ENCODE assay signal across 27 mouse cellular contexts in genomic region chr11:65773535-65773934, GRCm38 (mm10). TPM values are rescaled to one million over a fixed set of nuclear protein-coding genes. Genes with fewer than 3 reads are reported as not detected.
DNase-seq lines count a peak whose midpoint lies in the region; ATAC-seq and TF ChIP-seq lines count a peak whose summit lies in the region.
"Had no signal": no experiment of that assay in that cellular context is flagged by ENCODE, and none has a peak within 500 bp of the region (broad histone marks: within the 10 kb centered on the region; RNA-seq: fewer than 3 reads in every experiment).

No protein-coding gene starts in this region.

- peak overlapping the region; percentile 43 for H3K27ac ChIP-seq in lung, postnatal 0 days (ENCODE audit: low read length)
- peak overlapping the region; percentile 89 for H3K27ac ChIP-seq in liver, embryonic 15.5 days (replicated peaks)
- H3K27ac ChIP-seq in hindbrain, embryonic 12.5 days, result no peak overlapping the region
- H3K27ac ChIP-seq: embryonic facial prominence, embryonic 12.5 days; forebrain, embryonic 12.5 days; hindbrain, embryonic 10.5 days; hindbrain, postnatal 0 days; intestine, embryonic 15.5 days; limb, embryonic 10.5 days; limb, embryonic 15.5 days; lung, embryonic 15.5 days had no signal

- TF ChIP-seq CTCF in lung, postnatal 0 days (IDR thresholded peaks at IDR 0.05), result no peak

- 70% methylated on average over 2 of the region's 2 CpGs for WGBS in lung, postnatal 0 days
- WGBS in liver, embryonic 15.5 days (ENCODE audit: insufficient replicate concordance), result 25% methylated on average over 2 of the region's 2 CpGs
- 83% methylated on average over 2 of the region's 2 CpGs for WGBS in hindbrain, embryonic 12.5 days

- peaks cover 5% of the 10 kb centered on the region; the same call in 1 of the 2 replicates for H3K4me1 ChIP-seq in lung, postnatal 0 days (ENCODE audit: insufficient read depth, low read depth, low read length)
- H3K4me1 ChIP-seq in liver, embryonic 15.5 days (replicated peaks), result peaks cover 75% of the 10 kb centered on the region
- H3K4me1 ChIP-seq in hindbrain, embryonic 12.5 days, result peaks cover 9% of the 10 kb centered on the region; the same call in 1 of the 2 replicates
- H3K4me1 ChIP-seq: hindbrain, embryonic 10.5 days; limb, embryonic 10.5 days had no signal

- TF ChIP-seq EP300 in lung, postnatal 0 days (IDR thresholded peaks at IDR 0.05), result no peak

- no peak overlapping the region for H3K4me3 ChIP-seq in lung, postnatal 0 days (ENCODE audit: low read depth, low read length)
- H3K4me3 ChIP-seq in liver, embryonic 15.5 days (replicated peaks), result peak overlapping the region; percentile 36
- H3K4me3 ChIP-seq in hindbrain, embryonic 12.5 days, result no peak overlapping the region
- H3K4me3 ChIP-seq: embryonic facial prominence, embryonic 12.5 days; forebrain, embryonic 12.5 days; hindbrain, embryonic 10.5 days; intestine, embryonic 15.5 days; limb, embryonic 10.5 days; limb, embryonic 15.5 days; lung, embryonic 15.5 days had no signal

- no peaks in the 10 kb centered on the region for H3K36me3 ChIP-seq in lung, postnatal 0 days (ENCODE audit: insufficient read depth, low read length)
- H3K36me3 ChIP-seq in liver, embryonic 15.5 days (replicated peaks), result no peaks in the 10 kb centered on the region
- H3K36me3 ChIP-seq in hindbrain, embryonic 12.5 days, result no peaks in the 10 kb centered on the region
- H3K36me3 ChIP-seq: embryonic facial prominence, embryonic 12.5 days; forebrain, embryonic 12.5 days; hindbrain, embryonic 10.5 days; intestine, embryonic 15.5 days; limb, embryonic 10.5 days; limb, embryonic 15.5 days; lung, embryonic 15.5 days had no signal

- no peak overlapping the region for H3K4me2 ChIP-seq in lung, postnatal 0 days (replicated peaks; ENCODE audit: low read depth, low read length)
- peak overlapping the region; percentile 68 for H3K4me2 ChIP-seq in liver, embryonic 15.5 days
- H3K4me2 ChIP-seq in hindbrain, embryonic 12.5 days (replicated peaks), result no peak overlapping the region
- H3K4me2 ChIP-seq: embryonic facial prominence, embryonic 12.5 days; forebrain, embryonic 12.5 days; intestine, embryonic 15.5 days; limb, embryonic 15.5 days; lung, embryonic 15.5 days had no signal

- H3K9ac ChIP-seq in lung, postnatal 0 days (replicated peaks; ENCODE audit: low read depth), result no peak overlapping the region
- peak overlapping the region; percentile 45; the same call in 1 of the 2 replicates for H3K9ac ChIP-seq in liver, embryonic 15.5 days
- no peak overlapping the region for H3K9ac ChIP-seq in hindbrain, embryonic 12.5 days
- H3K9ac ChIP-seq: embryonic facial prominence, embryonic 12.5 days; forebrain, embryonic 12.5 days; intestine, embryonic 15.5 days; limb, embryonic 15.5 days; lung, embryonic 15.5 days had no signal

- H3K27me3 ChIP-seq in lung, postnatal 0 days (replicated peaks; ENCODE audit: insufficient read depth, low read length), result no peaks in the 10 kb centered on the region
- no peaks in the 10 kb centered on the region for H3K27me3 ChIP-seq in liver, embryonic 15.5 days
- no peaks in the 10 kb centered on the region for H3K27me3 ChIP-seq in hindbrain, embryonic 12.5 days
- H3K27me3 ChIP-seq: CH12.LX; embryonic facial prominence, embryonic 12.5 days; forebrain, embryonic 12.5 days; intestine, embryonic 15.5 days; limb, embryonic 15.5 days; lung, embryonic 15.5 days had no signal

- no peak for DNase-seq in lung, postnatal 0 days (ENCODE audit: low spot score)
- DNase-seq in lung, postnatal 4 days, result no peak
- DNase-seq in liver, result peak; percentile 24
- no peak for DNase-seq in right cerebral cortex, postnatal 14 days
- DNase-seq in left cerebral cortex, adult 18-20 months (ENCODE audit: low spot score in 2 of 2), result no peak
- DNase-seq: adrenal gland, adult 8-10 months; cerebellum, adult 8-10 months; cerebellum, postnatal 25 days; gastrocnemius, postnatal 10 days; heart, postnatal 14 days; kidney, adult 2 months; kidney, postnatal 36 days; layer of hippocampus, postnatal 36 days; right cerebral cortex, adult 18-20 months; right cerebral cortex, postnatal 4 days had no signal

- no peaks in the 10 kb centered on the region for H3K9me3 ChIP-seq in lung, postnatal 0 days (ENCODE audit: low read length)
- no peaks in the 10 kb centered on the region for H3K9me3 ChIP-seq in liver, embryonic 15.5 days (replicated peaks)
- no peaks in the 10 kb centered on the region for H3K9me3 ChIP-seq in hindbrain, embryonic 12.5 days (replicated peaks)
- H3K9me3 ChIP-seq: embryonic facial prominence, embryonic 12.5 days; forebrain, embryonic 12.5 days; hindbrain, embryonic 10.5 days; intestine, embryonic 15.5 days; limb, embryonic 10.5 days; limb, embryonic 15.5 days; lung, embryonic 15.5 days had no signal

- ATAC-seq in lung, postnatal 0 days, result no peak
- ATAC-seq in liver, embryonic 15.5 days (ENCODE audit: insufficient read depth), result peak; percentile 92
- ATAC-seq in hindbrain, embryonic 12.5 days (ENCODE audit: low FRiP score), result no peak
- ATAC-seq: hindbrain, postnatal 0 days; intestine, embryonic 15.5 days; midbrain, embryonic 16.5 days had no signal

RNA-seq across cellular contexts. Expression of gene Map2k4, which starts 14.6 kb away (rescaled TPM):
- polyA plus RNA-seq in lung, postnatal 0 days (2015; fragmentation: Nextera tagmentation; extraction: Ambion mirVana), result 42.2 and 45.1 TPM in 2 replicates
- 32.1 and 33.3 TPM in 2 replicates for polyA plus RNA-seq in liver, embryonic 15.5 days (2015; fragmentation: Nextera tagmentation; extraction: Ambion mirVana)
- 68.7 and 73.4 TPM in 2 replicates for polyA plus RNA-seq in hindbrain, embryonic 12.5 days (2016; fragmentation: Nextera tagmentation; extraction: Ambion mirVana)
- 100 to 1,000 TPM; 188 to 192 TPM for total RNA-seq in left cerebral cortex, adult 18-20 months (2021)

RNA-seq across cellular contexts. Expression of gene Zkscan6, which starts 33.4 kb away (rescaled TPM):
- 12.5 and 13.3 TPM in 2 replicates for polyA plus RNA-seq in lung, postnatal 0 days (2015; fragmentation: Nextera tagmentation; extraction: Ambion mirVana)
- polyA plus RNA-seq in liver, embryonic 15.5 days (2015; fragmentation: Nextera tagmentation; extraction: Ambion mirVana), result 5.1 and 5.5 TPM in 2 replicates
- polyA plus RNA-seq in hindbrain, embryonic 12.5 days (2016; fragmentation: Nextera tagmentation; extraction: Ambion mirVana), result 16.9 and 18.4 TPM in 2 replicates
- 10 to 100 TPM; 13.6 TPM for total RNA-seq in left cerebral cortex, adult 18-20 months (2021)
